In genomic region chrX:53055771-53056170, GRCm38 (mm10) we compare ENCODE assay signal across 8 mouse cellular contexts.
DNase-seq lines count a peak whose midpoint lies in the region; ATAC-seq and TF ChIP-seq lines count a peak whose summit lies in the region.

No protein-coding gene starts in this region.

- peak; percentile 38 for DNase-seq in ZHBTc4 (ENCODE audit: low read depth, low spot score)
- no peak for DNase-seq in right cerebral cortex, postnatal 10 days (ENCODE audit: low spot score in 2 of 2)
- no peak for DNase-seq in thymus, postnatal 36 days
- DNase-seq in left cerebral cortex, adult 2 months (ENCODE audit: extremely low spot score in 1 of 2, low spot score in 2 of 2) = no peak

- no peak for TF ChIP-seq CTCF in C2C12 (IDR thresholded peaks at IDR 0.05; ENCODE audit: control insufficient read depth, insufficient read depth, insufficient read length)
- no peak for TF ChIP-seq CTCF in left cerebral cortex, adult 2 months (IDR thresholded peaks at IDR 0.05)

- H3K79me2 ChIP-seq in C2C12 (ENCODE audit: control insufficient read depth, insufficient read depth) = peaks cover 10% of the 10 kb centered on the region

- H3K27ac ChIP-seq in heart, embryonic 13.5 days (replicated peaks) = peak overlapping the region; percentile 98
- peak overlapping the region; percentile 89; the same call in 1 of the 2 replicates for H3K27ac ChIP-seq in liver, embryonic 12.5 days
- H3K27ac ChIP-seq in neural tube, embryonic 15.5 days (replicated peaks) = no peak overlapping the region
- no peak overlapping the region for H3K27ac ChIP-seq in left cerebral cortex, adult 2 months

- H3K9ac ChIP-seq in heart, embryonic 13.5 days = peak overlapping the region; percentile 95
- H3K9ac ChIP-seq in liver, embryonic 12.5 days = peak overlapping the region; percentile 77; the same call in 1 of the 2 replicates
- H3K9ac ChIP-seq in neural tube, embryonic 15.5 days (replicated peaks) = no peak overlapping the region

- no peaks in the 10 kb centered on the region for H3K27me3 ChIP-seq in C2C12 (ENCODE audit: control insufficient read depth, insufficient read depth, insufficient read length)
- no peaks in the 10 kb centered on the region for H3K27me3 ChIP-seq in heart, embryonic 13.5 days (replicated peaks)
- peaks cover 26% of the 10 kb centered on the region for H3K27me3 ChIP-seq in liver, embryonic 12.5 days (replicated peaks)
- peaks cover 21% of the 10 kb centered on the region for H3K27me3 ChIP-seq in neural tube, embryonic 15.5 days (replicated peaks)

- peaks cover 14% of the 10 kb centered on the region for H3K36me3 ChIP-seq in C2C12 (ENCODE audit: control insufficient read depth, insufficient read depth)
- peaks cover 12% of the 10 kb centered on the region for H3K36me3 ChIP-seq in heart, embryonic 13.5 days
- peaks cover 6% of the 10 kb centered on the region for H3K36me3 ChIP-seq in liver, embryonic 12.5 days
- H3K36me3 ChIP-seq in neural tube, embryonic 15.5 days = no peaks in the 10 kb centered on the region

- no peaks in the 10 kb centered on the region for H3K9me3 ChIP-seq in heart, embryonic 13.5 days
- H3K9me3 ChIP-seq in liver, embryonic 12.5 days (replicated peaks) = no peaks in the 10 kb centered on the region
- no peaks in the 10 kb centered on the region for H3K9me3 ChIP-seq in neural tube, embryonic 15.5 days (replicated peaks)

- H3K4me1 ChIP-seq in heart, embryonic 13.5 days = peaks cover 26% of the 10 kb centered on the region
- peaks cover 32% of the 10 kb centered on the region for H3K4me1 ChIP-seq in liver, embryonic 12.5 days
- H3K4me1 ChIP-seq in neural tube, embryonic 15.5 days = peaks cover 5% of the 10 kb centered on the region

- peaks cover 5% of the 10 kb centered on the region for H3K79me3 ChIP-seq in C2C12 (ENCODE audit: low read depth)

- 9% methylated on average over 9 of the region's 9 CpGs for WGBS in heart, embryonic 13.5 days
- 9% methylated on average over 9 of the region's 9 CpGs for WGBS in liver, embryonic 12.5 days (ENCODE audit: insufficient replicate concordance)
- 16% methylated on average over 9 of the region's 9 CpGs for WGBS in neural tube, embryonic 15.5 days

- no peak for ATAC-seq in heart, embryonic 13.5 days (ENCODE audit: extremely low read depth, insufficient number of reproducible peaks, low FRiP score, low TSS enrichment)
- ATAC-seq in liver, embryonic 12.5 days = no peak
- no peak for ATAC-seq in neural tube, embryonic 15.5 days (ENCODE audit: low FRiP score)

- peak overlapping the region; percentile 50 for H3K4me3 ChIP-seq in C2C12 (ENCODE audit: insufficient read depth, poor library complexity, severe bottlenecking)
- H3K4me3 ChIP-seq in heart, embryonic 13.5 days = peak overlapping the region; percentile 68
- peak overlapping the region; percentile 69 for H3K4me3 ChIP-seq in liver, embryonic 12.5 days
- peak overlapping the region; percentile 45 for H3K4me3 ChIP-seq in neural tube, embryonic 15.5 days (replicated peaks)
- H3K4me3 ChIP-seq in left cerebral cortex, adult 2 months = no peak overlapping the region

- intact Hi-C loops in left cerebral cortex, adult 2 months (cut with DNase I) = loop anchor here (5.0 to 10.0 kb wide), 2 partner anchors 179 to 212 kb away; partner anchors contain the start of gene Fam122b

- no peak overlapping the region for H3ac ChIP-seq in C2C12 (ENCODE audit: control insufficient read depth, insufficient read length, low read depth)

- peak overlapping the region; percentile 69 for H3K4me2 ChIP-seq in heart, embryonic 13.5 days
- peak overlapping the region; percentile 82 for H3K4me2 ChIP-seq in liver, embryonic 12.5 days
- H3K4me2 ChIP-seq in neural tube, embryonic 15.5 days = peak overlapping the region; percentile 75

TF ChIP-seq in C2C12, 6 proteins besides CTCF, POLR2A, EP300 and RAD21:
- TF ChIP-seq MYOG (IDR thresholded peaks at IDR 0.05; ENCODE audit: control insufficient read depth, extremely low read depth, insufficient read length) = no peak
- no peak for TF ChIP-seq MAX (IDR thresholded peaks at IDR 0.05)
- no peak for TF ChIP-seq CEBPB (IDR thresholded peaks at IDR 0.05; ENCODE audit: low read depth)
- TF ChIP-seq USF1 (IDR thresholded peaks at IDR 0.05; ENCODE audit: low read depth) = no peak
- TF ChIP-seq FOSL1 (IDR thresholded peaks at IDR 0.05; ENCODE audit: insufficient read depth, low read length, poor library complexity, severe bottlenecking) = no peak

Comparison
In these comparisons a context has a peak if more than half of its experiments do, and no peak if none do; other contexts are left out.
1. H3K27ac ChIP-seq: peak in heart, embryonic 13.5 days (single experiment) and liver, embryonic 12.5 days (single experiment); none in neural tube, embryonic 15.5 days (single experiment) and left cerebral cortex, adult 2 months (single experiment).
2. Peak in every context shown above with its lines, with median percentiles within 50 percentile points of each other: H3K4me2 ChIP-seq.